Mouse (Mus musculus): Measurements from ENCODE around the gene Zfp704.

Zfp704 gene

DNA sequence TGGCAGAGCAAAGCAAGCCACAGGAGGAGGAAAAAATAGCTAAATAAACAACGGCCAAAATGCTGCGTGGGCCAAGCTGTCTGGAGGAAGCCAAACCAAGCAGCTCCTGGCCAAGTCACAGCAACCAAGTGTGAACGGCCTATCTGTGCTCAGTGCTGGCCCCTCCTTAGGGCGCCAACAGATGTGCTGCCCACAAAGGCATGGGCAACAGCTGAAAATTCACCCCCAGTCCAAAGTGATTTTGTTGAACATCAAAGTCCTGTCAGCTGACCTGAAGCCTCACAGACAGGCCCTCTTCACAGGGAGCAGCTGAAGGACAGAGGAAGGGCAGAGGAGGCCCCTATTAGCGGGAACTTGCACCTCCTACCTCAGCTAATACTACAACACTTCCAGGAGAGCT lies 148.2 kb downstream of the Zfp704 start:
- DNase-seq (ENCODE audit: low read depth, low spot score), result no peak

DNA sequence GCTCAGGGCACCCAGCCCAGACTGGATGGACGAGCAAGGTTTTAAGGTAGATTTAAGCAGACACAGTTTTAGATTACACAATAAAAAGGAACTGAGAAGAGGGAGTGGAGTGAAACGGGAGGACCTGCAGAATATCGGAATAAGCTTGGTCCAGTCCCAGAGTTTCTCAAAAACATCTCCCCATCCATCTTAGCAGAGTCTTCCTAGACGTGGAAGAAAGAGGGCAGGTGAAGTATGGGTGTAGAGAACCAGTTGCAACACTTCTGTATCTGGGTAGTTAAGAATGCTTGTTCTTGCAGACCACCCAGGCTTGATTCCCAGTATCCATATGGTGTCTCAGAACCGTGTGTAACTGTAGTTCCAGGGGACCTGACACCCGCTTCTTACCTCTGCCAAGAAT lies 149.6 kb downstream of the Zfp704 start:
- no peak for DNase-seq (ENCODE audit: low read depth, low spot score)

DNA sequence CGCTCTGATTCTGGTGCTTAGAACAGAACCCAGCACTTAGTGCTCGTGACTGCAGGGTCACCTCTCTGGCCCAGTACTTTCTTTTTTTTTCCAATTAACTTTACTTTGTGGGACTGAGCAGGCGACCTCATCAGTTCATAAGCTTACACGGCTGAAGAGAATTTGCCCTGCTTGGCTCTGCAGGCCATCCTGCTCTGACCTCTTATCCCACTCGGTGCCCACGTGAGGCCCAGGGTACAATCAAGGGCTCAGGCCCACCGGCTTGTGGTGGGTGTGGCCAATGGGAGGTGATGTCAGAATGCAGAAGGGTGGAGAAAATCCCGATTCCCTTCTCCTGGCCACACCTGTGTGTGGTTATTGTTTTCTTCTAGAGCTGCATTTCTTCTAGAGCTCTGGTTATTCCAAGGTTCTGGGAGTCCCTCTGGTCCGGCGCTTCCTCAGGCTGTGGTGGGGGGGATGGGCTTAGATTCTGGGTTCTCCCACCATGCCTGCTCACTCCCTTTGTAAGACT lies 153.4 kb downstream of the Zfp704 start:
- no peak for DNase-seq (ENCODE audit: low read depth, low spot score)

DNA sequence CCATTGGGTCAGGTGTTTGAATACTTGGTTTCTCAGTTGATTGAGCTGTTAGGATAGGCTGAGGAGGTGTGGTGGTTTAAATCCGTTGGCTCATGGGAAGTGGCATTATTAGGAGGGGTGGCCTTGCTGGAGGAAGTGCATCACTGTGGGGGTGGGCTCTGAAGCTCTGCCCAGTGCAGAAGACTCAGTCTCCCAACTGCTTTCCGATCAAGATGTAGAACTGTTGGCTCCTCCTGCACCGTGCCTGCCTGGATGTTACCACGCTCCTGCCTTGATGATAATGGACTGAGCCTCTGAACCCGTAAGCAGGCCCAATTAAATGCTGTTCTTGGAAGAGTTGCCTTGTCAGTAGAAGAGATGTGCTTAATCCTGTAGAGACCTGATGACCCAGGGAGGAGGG lies 154.5 kb downstream of the Zfp704 start:
- DNase-seq (ENCODE audit: low read depth, low spot score), result no peak

GRCm38 (mm10) chr3:9454556-9455330 lies 155.1 kb downstream of the Zfp704 start:
- no peak for DNase-seq (ENCODE audit: low read depth, low spot score)

DNA sequence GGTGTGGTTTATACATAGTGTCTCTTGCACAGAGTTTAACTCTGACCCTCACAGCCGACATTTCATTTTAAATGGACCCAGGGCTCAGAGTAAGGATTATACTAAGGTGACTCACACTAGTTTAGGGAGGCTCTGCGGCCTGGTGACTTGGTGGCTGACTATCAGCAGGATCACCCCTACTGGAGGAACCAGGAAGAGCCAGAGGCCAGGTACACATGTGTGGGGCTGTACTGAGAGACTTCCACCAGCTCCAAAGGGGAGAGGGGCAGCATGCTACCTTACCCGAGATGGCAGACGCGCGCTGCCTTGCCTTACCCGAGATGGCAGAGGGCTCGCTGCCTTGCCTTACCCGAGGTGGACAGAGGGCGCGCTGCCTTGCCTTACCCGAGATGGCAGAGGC lies 159.4 kb downstream of the Zfp704 start:
- no peak for DNase-seq (ENCODE audit: low read depth, low spot score)

DNA sequence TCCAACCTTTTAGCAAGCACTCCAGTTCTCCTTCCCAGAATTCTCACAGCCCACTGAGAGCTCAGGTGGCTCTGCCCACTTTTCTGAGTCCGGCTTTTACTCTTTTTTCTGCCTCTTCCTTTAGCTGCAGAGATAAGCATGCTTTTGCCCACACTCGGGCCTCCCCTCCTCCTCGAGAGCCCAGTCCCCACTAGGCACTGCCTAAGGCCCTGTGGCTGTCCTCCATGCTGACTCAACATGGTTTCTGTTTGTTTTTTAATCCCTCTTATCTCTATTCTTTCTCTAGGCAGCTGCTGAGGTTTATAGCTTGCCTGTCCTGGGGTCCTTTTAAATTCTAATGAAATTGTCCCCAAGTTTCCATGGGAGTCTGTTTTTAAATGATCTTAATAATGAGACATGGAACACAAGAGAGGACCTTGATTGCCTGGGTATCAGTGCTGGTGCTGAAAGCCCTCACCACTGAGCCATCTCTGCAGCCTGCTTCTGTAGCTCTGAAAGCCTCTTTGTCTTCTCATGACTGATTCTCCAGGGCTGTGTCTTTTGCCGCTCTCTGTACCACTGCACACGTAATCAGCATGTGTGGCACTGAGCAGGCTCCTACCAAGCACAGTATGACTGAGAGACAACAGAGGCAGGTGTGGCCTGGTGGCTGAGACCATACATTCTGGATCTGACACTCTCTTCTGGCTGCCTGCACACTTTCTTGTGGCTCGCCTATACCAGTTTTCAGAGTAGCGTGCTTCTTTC lies 160.5 kb downstream of the Zfp704 start:
- no peak for DNase-seq (ENCODE audit: low read depth, low spot score)

DNA sequence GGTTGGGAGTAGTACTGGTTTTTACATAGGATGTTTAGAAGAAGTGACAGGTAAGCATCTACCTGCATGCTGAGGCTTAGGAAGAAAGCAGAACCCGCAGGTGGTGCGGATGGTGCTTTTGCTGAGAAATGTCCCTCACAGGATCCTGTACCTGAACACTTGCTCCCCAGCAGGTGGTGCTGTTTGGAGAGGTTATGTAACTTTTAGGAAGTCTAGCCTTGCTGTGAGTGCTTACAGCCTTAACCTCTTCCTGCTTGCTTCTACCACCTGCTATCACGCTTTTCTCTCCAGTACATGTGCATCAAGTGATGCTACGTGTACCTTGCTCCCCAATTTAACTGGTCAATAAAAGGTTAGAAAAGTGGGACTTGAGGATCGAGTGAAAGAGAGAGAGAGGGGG lies 161.3 kb downstream of the Zfp704 start:
- no peak for DNase-seq (ENCODE audit: low read depth, low spot score)

DNA sequence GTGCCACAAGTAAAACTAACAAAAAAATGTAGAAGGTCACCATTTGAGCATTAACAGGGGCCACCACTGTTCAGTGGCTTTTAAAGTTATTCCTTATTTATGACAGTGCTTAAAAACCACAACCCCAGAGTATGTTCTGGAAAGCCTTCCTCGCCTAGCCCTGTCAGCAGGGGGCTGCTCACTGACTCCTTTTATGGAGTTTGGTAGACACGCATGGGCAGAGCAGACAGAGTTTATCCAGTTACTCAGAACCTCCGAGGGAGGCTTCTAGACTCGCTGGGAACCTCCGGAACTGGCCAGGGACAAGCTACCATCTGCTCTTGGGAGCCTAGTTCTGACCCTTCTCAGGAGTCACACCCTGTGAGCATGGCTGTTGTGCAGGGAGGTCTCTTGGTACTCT lies 165.3 kb downstream of the Zfp704 start:
- no peak for DNase-seq (ENCODE audit: low read depth, low spot score)

DNA sequence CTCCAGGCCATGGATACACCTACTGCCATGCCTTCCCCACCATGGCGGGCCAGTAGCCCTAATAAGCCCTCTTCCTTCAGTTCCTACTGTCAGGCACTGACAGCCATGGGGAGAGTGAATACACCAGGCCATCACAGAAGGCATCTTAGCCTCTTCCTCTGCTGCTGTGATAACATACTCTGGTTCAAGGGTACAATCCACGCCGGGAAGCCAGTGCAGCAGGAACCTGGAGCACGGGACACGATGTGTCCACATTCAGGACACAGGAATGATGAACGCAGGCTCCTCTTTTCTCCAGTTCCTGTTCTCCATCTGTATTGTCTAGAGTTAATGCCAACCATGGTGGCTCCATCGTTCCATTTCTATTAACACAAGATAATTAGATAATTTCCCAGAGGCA lies 165.9 kb downstream of the Zfp704 start:
- no peak for DNase-seq (ENCODE audit: low read depth, low spot score)

GRCm38 (mm10) chr3:9443476-9443875 lies 166.4 kb downstream of the Zfp704 start:
- DNase-seq (ENCODE audit: low read depth, low spot score), result no peak

- DNase-seq (ENCODE audit: low read depth, low spot score), result no peak
Observed at GRCm38 (mm10) chr3:9441566-9442540, 168.0 kb downstream of the Zfp704 start.

DNA sequence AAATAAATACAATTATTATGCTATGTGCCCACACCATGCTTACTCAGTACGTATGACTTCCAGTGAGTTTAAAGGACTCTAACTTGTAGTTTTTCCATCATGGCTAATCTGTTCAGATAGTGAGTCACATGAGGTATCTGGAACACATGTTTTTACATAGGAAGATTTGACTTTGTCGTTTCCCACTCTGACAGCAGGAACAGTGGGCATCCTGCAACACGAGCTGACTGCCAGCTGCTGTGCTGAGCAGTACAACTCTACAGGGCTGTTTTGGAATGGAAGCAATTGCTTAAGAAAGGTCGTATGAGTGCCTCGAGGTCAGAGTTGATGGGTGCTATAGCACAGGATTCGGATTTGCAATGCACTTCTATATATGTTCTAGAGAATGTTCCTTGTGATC lies 169.4 kb downstream of the Zfp704 start:
- no peak for DNase-seq (ENCODE audit: low read depth, low spot score)

DNA sequence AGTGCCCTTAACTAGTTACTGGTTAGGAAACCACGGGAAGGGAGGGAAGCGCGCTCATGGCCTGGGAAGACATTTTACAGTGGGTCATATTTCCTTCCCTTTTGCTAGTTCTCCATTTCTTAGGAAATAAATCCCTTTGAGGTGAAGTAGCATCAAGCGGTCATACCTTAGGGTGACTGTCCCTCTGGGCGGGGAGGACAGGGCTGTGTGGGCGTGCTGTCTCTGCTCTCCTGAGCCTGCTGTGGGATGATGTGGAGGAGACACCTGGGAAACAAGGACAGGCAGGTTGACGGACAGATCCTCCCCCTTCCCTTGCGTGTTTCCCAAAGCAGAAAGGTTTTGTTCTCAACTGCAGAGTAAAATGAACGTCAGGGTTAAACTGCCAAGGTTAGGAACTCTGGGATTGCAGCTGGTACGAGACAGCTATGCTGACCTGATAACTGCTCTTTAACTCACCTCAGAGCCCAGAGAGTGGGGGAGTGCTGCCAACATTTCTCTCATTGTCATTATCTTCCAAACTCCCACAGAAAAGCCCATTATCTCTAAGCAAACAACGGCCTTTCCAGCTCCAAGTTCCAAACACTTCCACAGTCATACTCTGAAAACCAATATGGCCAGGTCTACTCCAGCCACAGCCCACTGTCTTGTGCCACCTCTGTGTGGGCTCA lies 170.1 kb downstream of the Zfp704 start:
- DNase-seq (ENCODE audit: low read depth, low spot score), result no peak

- no peak for DNase-seq (ENCODE audit: low read depth, low spot score)
Observed at GRCm38 (mm10) chr3:9436256-9436655, 173.6 kb downstream of the Zfp704 start.

GRCm38 (mm10) chr3:9434394-9435175 lies 175.3 kb downstream of the Zfp704 start:
- no peak for DNase-seq (ENCODE audit: low read depth, low spot score)

- DNase-seq (ENCODE audit: low read depth, low spot score), result no peak
Observed at GRCm38 (mm10) chr3:9432796-9433526, 176.9 kb downstream of the Zfp704 start.

DNA sequence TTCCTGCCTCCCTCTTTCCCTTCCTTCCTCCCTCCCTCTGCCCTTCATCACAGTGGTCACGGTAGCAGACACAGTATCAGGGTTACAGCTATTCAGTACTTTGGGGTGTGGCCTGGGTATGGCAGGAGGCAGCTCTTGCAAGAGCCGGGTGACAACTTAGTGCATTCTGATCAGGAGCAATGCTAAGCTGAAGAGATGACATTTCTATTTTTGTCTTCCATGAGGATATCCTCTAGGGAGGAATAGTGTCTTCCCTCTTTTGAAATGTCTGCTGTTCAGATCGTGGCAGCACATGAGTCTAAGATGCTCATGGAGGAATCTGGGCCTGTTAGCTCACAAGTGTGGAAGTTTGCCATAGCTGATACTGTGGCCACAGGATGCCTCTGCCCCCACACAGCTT lies 177.7 kb downstream of the Zfp704 start:
- DNase-seq (ENCODE audit: low read depth, low spot score), result no peak

- no peak for DNase-seq (ENCODE audit: low read depth, low spot score)
Observed at GRCm38 (mm10) chr3:9429946-9430345, 179.9 kb downstream of the Zfp704 start.

DNA sequence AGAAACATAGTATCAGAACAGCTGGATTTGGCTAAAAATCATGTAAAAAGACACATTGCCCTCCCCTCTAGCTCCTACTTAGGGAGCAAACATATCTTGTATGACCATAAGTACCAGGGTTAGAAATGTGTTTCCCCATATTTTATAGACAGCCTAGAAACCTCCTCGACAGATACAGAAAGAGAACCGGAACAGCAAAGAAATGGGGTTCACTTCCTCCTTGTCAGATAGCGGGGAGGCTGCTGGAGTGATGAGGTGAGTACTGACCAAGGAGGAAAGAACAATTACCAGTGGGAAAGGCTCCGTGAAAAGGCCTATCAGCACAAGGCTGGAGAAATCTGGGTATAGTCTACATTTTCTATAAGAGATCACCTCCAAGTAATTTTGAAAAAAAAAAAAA lies 182.1 kb downstream of the Zfp704 start:
- peak; percentile 37 for DNase-seq (ENCODE audit: low read depth, low spot score)
